Mouse (Mus musculus): ENCODE data around the gene Tiam1.

Tiam1 gene

GRCm38 (mm10) chr16:89789792-89790434 is 353.7 kb downstream of the Tiam1 start:
- ChIA-PET CTCF (no interaction called here), POLR2A (no interaction called here)

- POLR2A ChIA-PET: interaction anchor here in 2 of 4 experiments (0.6 to 1.0 kb wide), 3 partner anchors 54 to 258 kb away, joined by 3 read pairs; no protein-coding TSS in a partner anchor
- CTCF ChIA-PET: interaction anchor here in 3 of 4 experiments (0.5 to 0.7 kb wide), 4 partner anchors 14 to 399 kb away, joined by 3 to 6 read pairs (median 4); no protein-coding TSS in a partner anchor
These were observed 357.8 kb downstream of the Tiam1 start for GRCm38 (mm10) chr16:89785795-89786194.

- ChIA-PET CTCF (interaction anchor here in 3 of 4 experiments (0.6 to 0.9 kb wide), 3 partner anchors 38 to 407 kb away, joined by 3 read pairs; no protein-coding TSS in a partner anchor), POLR2A (interaction anchor here in 1 of 4 experiments (1.0 kb wide), 1 partner anchor 9 kb away, joined by 3 read pairs; no protein-coding TSS in a partner anchor)
These were observed 363.9 kb downstream of the Tiam1 start for GRCm38 (mm10) chr16:89779705-89780104.

- CTCF ChIA-PET: interaction anchor here in 1 of 4 experiments (0.7 to 1.5 kb wide), 2 partner anchors 18 to 409 kb away, joined by 3 to 5 read pairs; no protein-coding TSS in a partner anchor
- POLR2A ChIA-PET: no interaction called here
These were observed 366.1 kb downstream of the Tiam1 start for GRCm38 (mm10) chr16:89777450-89777849.

GRCm38 (mm10) chr16:89774553-89774913 is 369.0 kb downstream of the Tiam1 start:
- ChIA-PET CTCF (interaction anchor here (0.6 to 1.9 kb wide), 36 partner anchors 11 to 1574 kb away, joined by 3 to 47 read pairs (median 4); partner anchors contain the start of gene Eva1c (in 1 of the 4)), POLR2A (interaction anchor here in 3 of 4 experiments (0.8 to 1.5 kb wide), 7 partner anchors 395 to 446 kb away, joined by 3 to 5 read pairs (median 3); partner anchors contain the start of gene Sod1 (in 1 of the 3))

DNA sequence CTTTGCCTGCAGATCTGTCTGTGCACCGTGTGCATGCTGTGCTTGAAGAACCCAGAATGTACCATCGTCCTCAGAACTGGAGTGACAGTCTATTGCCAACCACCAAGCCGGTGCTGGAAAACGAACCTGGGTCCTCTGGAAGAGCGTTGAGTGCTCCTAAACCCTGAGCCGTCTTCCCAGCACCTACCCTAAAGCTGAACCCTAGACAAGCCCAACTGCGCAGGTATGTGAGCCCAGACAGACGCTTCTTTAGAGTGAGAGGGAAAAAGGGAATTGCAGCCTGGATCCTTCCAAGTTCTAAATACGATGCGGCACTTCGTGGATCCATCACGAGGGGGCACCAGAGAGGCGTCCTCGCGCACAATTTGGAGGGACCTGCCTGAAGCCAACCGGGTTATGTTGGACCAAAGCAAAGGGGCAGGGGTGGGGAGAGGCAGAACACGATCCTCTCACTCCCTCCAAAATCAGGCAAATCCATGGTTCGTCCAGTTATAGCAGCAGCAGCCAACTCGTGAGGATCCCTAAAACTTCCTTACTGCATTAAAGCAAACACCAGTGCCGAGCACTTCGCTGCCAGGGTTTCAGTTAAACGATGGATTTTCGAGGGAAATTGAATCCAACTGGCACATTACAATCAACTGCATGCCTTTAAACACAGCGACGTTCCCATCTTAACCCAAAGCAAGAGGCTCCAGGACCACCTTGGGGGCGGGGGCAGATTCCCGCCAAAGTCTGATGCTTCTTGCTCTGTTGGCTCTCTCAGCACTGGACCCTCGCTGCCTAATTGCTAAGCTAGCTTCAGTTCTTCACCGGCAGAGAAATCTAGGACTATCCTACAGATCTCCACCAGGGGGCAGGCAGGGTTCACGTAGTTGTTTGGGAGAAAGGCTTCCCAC is 369.7 kb downstream of the Tiam1 start:
- CTCF ChIA-PET: interaction anchor here (0.6 to 1.9 kb wide), 37 partner anchors 11 to 1575 kb away, joined by 3 to 47 read pairs (median 4); partner anchors contain the start of gene Eva1c (in 1 of the 4)
- POLR2A ChIA-PET: interaction anchor here in 3 of 4 experiments (0.8 to 1.5 kb wide), 7 partner anchors 396 to 447 kb away, joined by 3 to 5 read pairs (median 3); partner anchors contain the start of gene Sod1 (in 1 of the 3)

- POLR2A ChIA-PET: no interaction called here
- CTCF ChIA-PET: interaction anchor here in 3 of 4 experiments (0.6 to 1.1 kb wide), 3 partner anchors 91 to 420 kb away, joined by 3 to 9 read pairs (median 3); no protein-coding TSS in a partner anchor
These were observed 377.6 kb downstream of the Tiam1 start for GRCm38 (mm10) chr16:89765919-89766318.

- POLR2A ChIA-PET: no interaction called here
- CTCF ChIA-PET: interaction anchor here in 3 of 4 experiments (0.6 to 1.1 kb wide), 3 partner anchors 90 to 421 kb away, joined by 3 to 9 read pairs (median 3); no protein-coding TSS in a partner anchor
These were observed 378.1 kb downstream of the Tiam1 start for GRCm38 (mm10) chr16:89765470-89765869.

- ChIA-PET CTCF (no interaction called here), POLR2A (no interaction called here)
These were observed 379.8 kb downstream of the Tiam1 start for GRCm38 (mm10) chr16:89763812-89764211.

GRCm38 (mm10) chr16:89762523-89762922 is 381.0 kb downstream of the Tiam1 start:
- CTCF ChIA-PET: interaction anchor here in 3 of 4 experiments (0.6 to 1.4 kb wide), 5 partner anchors 12 to 681 kb away, joined by 3 to 11 read pairs (median 4); no protein-coding TSS in a partner anchor
- POLR2A ChIA-PET: interaction anchor here in 3 of 4 experiments (0.6 to 0.7 kb wide), 4 partner anchors 71 to 688 kb away, joined by 3 to 5 read pairs (median 3); no protein-coding TSS in a partner anchor

DNA sequence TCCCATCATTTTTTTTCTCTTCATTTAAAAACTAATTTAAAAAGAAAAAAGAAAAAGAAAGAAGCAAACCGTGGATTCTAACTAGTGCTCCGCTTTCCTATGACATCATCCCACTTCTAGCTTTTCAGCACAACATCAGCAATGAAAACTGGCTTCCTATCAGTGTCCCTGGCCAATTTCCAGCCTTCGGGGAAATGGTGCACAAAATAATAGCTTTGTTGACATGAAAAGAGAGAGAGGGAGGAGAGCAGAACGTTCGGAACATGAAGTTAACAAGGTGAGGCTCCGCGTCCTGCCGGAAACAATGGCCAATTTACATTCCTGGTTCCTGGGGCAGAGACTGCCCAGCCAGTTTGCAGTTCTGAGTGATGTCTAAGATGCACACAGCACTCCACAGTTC is 381.5 kb downstream of the Tiam1 start:
- ChIA-PET POLR2A (interaction anchor here in 1 of 4 experiments (0.7 kb wide), 1 partner anchor 182 kb away, joined by 5 read pairs; no protein-coding TSS in a partner anchor), CTCF (interaction anchor here in 3 of 4 experiments (0.6 to 1.4 kb wide), 5 partner anchors 12 to 681 kb away, joined by 3 to 11 read pairs (median 4); no protein-coding TSS in a partner anchor)

GRCm38 (mm10) chr16:89757384-89757783 is 386.2 kb downstream of the Tiam1 start:
- ChIA-PET CTCF (no interaction called here), POLR2A (no interaction called here)

- ChIA-PET CTCF (no interaction called here), POLR2A (no interaction called here)
These were observed 388.9 kb downstream of the Tiam1 start for GRCm38 (mm10) chr16:89754709-89755108.

- POLR2A ChIA-PET: interaction anchor here in 2 of 4 experiments (0.6 to 0.7 kb wide), 2 partner anchors 928 to 1028 kb away, joined by 3 read pairs; partner anchors contain the start of gene Krtap15 (in 1 of the 2)
- CTCF ChIA-PET: no interaction called here
These were observed 395.7 kb downstream of the Tiam1 start for GRCm38 (mm10) chr16:89747864-89748263.

DNA sequence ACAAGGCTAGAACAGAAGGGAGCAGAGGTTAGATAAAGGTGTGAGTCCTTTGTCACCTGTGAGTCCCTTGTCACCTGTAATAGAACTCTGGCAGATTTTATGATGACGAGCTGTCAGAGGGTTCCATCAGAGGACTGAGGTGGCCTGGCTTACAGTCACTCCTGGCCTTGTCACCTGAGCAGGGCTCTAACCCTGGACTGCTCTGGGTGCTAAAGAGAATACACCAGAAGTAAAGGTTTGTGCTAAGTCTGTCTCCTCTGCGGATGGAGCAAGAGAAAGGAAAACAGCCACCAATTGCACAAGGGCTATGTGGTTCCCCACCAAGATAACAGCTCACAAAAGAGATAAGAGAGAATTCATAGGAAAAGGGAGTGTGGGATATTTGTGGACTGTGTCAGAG is 404.0 kb downstream of the Tiam1 start:
- POLR2A ChIA-PET: interaction anchor here in 1 of 4 experiments (0.5 kb wide), 1 partner anchor 154 kb away, joined by 6 read pairs; no protein-coding TSS in a partner anchor
- CTCF ChIA-PET: no interaction called here

- ChIA-PET POLR2A (interaction anchor here in 1 of 4 experiments (0.5 kb wide), 1 partner anchor 153 kb away, joined by 6 read pairs; no protein-coding TSS in a partner anchor), CTCF (no interaction called here)
These were observed 404.6 kb downstream of the Tiam1 start for GRCm38 (mm10) chr16:89738963-89739362.
